Mouse (Mus musculus) lung, postnatal 14 days (tissue): ENCODE results near the gene Sptb.

Source experiments
- DNase-seq: peaks from one replicate; pipeline ENCODE4 v3.0.0; 2021

Sptb gene

DNA sequence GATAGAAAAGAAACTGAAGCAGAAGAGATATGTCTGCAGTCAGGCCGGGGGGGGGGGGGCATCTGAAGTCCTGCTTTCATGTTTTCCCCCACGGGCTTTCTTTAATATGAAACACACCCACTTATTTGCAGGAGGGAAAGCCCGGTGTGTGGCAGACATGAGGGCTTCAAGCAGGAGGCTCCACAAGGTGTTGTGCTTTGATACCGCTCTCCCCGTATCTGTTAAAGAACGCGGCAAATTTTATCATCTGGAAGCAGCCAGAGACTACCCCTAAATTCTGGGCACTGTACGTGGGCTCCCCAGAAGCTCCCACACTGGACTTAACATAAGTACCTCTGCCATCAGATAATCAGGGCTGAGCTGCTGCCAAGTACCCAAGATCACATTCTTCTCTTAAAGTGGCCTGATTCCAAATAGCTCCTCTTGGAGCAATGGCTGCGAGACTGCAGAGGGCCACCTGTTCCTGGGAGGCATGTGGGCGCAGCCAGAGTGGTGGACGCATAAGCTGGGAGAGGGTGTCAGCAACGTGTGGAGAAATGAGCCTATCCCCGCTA is 39.7 kb downstream of the Sptb start:
- DNase-seq, result no peak

DNA sequence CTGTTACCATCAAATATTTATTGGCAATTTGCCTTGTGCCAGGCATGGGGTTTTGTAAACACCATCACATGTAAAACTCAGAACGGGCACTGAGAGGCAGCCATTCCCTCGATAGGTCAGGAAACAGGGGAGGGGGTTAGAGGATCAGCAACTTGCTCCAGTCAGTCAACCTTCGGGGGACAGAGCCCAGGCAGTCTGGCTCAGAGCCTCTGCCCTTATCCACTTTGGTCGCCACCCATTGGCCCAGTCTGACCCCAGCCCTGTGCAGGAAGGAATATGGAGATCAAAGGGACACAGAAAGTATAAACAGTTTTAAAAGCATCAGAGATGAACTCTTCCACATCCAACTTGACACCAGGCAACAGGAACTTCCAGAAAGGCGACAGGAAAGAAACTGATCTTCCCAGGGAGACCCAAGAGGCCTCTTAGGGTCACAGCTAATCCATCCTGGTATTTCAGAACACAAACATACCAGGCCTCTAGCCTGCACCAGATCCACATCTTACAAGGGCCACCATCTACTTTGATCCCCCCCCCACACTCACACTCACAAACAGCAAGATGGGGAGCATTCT is 40.3 kb downstream of the Sptb start:
- no peak for DNase-seq

DNA sequence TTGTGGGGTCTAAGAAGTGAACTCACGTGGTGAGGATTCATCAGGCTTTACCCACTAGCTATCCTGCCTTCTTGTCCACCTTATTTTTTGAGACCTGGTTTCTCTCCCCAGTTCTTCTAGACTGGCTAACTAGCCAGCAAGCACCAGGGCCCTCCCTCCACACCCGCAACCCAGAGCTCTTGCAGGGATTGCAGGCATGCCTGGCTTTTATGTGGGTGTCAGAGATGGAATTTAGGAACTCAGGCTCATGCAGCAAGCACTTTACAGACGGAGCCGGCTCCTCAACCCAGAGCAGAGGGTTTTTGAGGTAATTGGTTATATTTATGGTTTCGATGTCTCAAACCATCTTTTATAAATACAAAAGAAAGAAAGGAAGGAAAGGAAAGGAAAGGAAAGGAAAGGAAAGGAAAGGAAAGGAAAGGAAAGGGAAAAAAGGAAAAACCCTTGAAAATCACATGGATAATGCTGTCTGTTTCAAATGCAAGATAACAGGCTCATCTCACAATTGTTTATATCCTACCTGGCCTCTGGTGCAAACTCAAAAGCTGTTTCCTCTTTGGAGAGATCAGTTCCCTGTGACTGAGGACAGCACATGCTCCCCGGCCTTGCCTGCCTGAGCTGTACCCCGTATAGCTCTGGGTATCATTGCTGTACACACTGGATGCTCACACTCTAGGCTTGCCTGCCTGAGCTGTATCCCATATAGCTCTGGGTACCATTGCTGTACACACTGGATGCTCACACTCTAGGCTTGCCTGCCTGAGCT is 41.5 kb downstream of the Sptb start:
- no peak for DNase-seq

DNA sequence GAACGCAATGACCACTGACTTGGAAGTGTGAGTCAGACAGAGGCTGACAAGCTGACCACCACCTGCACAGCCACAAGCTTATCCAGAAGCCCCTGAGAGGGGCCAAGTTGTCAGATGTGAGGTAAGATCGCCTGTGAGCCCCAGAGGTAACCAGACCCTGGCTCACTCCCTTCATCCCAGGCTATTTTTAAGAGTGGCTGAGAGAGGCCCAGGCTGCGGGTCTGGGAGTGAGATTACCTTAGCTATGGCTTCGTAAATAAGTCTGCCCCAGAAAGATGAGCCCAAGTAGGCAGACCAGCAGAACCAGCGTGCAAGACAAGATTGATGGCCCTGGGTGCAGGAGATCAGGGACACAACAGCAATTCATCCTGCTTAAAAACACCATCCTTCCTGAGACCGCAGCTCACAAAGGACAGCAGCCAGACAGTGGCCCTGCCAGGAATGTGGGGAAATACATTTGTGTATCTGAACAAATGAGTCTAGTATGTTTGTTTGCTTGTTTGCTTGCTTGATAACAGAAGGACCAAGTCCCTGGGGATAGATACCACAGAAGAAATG is 58.5 kb downstream of the Sptb start:
- no peak for DNase-seq

DNA sequence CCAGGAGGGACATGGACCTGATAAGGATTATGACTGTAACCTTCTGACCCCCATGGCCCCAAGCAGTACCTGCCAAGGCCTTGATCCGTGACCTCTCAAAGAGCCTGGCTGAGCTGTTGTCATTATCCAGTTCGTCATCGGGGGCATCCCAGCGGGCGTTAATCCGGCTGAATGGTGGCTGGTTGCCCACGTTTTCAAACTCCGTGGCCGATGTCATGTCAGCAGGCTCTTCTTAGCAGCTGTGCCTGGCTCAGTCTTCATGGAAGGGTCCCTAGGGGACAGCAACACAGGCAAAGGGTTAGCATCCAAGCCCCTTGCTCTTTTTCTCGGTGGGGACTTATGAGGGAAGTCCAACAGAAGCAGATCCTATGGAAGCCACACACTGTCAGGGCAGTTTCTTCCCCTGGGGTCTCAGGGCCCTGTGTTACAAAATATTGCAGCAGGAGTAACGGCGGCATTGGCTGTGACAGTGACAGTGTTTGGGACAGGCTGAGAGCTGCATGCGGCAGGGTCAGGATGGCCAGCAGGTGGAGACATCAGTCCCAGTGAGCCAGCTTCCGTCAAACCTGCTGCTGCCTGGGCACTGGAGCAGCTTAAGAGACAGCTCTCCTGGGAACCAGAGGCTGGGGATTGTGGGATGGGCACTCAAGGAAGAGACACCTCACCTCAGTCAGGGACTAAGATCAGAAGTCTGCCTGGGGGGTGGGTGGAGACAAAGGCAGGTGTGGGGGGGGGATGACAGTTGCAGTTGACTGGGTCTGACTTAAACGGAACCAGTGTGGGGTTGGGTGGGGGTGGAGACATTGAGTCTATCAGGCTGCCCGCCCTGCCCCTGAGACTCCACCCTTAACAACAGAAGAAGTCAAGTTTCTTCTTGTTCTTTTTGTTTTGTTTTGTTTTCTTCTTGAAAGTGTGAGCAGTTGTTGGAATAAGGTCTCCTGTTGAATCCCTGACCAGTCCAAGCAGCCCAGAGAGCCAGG is 60.3 kb downstream of the Sptb start:
- peak; percentile 75 for DNase-seq

DNA sequence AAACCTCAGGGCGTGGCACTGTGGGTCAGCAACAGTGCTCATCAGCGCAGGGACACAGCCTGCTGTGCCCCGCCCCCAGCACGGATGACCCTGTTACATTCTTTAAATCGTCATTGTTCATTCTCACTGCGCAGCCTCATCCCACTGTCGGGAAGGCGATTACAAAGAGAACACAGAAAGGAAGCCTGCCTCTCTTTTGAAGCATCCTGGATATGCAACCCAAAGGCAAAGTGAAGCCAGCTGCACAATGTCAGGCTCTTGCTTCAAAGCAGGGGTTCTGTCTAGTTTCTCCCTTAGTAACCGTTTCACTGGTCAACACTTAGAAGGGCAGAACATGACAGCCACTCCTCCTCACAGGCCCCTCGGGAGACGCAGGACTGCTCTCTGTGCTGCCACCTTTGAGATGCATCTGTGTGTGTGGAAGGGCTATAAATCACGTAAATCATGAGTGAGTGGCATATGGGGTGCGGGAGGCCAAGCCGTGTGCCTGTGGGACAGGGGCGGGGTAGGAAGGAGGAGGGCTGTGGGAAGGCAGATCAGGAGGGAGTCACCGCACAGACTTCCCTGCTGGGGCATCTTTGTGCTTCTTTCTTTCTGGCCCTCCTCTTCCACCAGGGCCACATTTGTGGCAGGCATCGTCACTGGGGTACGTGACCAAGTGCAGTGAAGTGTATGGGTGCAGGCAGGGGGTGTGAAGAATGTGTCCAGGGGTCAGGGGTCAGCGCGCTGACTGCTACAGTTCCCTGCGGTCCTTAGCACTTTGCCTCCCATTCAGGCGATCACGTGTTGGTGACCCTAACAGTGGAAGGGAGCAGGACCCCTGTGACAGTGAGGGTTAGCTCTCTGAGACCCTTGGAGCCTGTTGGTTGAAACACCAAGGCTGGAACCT is 64.9 kb downstream of the Sptb start:
- no peak for DNase-seq

DNA sequence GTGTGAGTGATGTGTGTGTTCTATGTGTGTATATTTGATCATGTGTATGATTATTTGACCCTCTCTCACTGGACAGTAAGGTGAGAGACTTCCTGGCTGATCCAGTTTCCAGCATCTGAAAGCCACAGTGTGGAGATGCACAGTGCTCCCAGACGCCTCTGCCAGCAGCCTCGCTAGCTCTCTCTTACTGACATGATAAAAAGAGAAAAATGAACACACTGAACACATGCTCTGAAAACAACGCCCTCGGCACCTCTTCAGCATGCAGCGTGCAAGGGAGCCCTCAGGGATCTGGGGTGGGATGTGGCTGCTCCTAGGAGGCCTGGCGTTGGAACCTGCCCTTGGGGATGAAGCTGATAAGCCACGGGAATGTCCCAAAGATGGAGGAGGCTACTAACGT is 66.7 kb downstream of the Sptb start:
- no peak for DNase-seq

DNA sequence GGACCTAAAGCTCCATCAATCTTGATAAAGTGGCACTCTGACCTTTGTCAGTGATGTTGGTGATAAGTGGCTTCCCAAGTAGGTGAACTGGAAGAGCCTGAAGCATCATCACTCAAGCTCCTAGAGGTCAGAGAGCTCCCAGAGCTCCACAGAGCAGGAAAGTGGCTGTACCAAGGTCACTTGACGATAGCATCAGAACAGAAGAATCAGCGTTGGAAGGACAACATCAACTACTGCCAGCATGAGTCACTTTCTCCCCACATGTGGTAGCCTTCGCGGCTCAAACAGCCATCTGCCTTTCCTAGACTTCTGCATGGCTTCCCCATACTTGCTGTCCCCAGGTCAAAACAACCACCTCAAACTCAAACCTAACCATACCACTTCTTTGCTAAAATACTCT is 67.7 kb downstream of the Sptb start:
- DNase-seq, result no peak

DNA sequence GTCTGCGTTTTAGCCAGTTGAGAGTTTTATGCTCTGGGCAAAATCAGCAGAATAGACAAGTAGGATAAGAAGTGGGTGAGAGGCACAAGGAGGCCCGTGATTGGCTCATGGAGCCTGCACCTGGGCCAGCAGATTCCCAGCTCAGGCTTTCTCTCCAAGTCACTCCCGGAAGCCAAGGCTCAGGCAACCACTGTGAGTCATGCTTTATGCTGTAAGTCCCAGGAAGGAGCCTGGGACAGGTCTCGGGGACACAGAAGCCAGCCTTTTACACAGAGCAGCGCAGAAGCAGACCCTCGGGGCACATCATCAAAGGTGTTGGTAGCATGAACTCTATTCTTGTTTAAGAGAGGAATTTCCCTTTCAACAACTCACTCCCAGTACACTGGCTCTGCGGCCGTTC is 69.7 kb downstream of the Sptb start:
- DNase-seq, result no peak

DNA sequence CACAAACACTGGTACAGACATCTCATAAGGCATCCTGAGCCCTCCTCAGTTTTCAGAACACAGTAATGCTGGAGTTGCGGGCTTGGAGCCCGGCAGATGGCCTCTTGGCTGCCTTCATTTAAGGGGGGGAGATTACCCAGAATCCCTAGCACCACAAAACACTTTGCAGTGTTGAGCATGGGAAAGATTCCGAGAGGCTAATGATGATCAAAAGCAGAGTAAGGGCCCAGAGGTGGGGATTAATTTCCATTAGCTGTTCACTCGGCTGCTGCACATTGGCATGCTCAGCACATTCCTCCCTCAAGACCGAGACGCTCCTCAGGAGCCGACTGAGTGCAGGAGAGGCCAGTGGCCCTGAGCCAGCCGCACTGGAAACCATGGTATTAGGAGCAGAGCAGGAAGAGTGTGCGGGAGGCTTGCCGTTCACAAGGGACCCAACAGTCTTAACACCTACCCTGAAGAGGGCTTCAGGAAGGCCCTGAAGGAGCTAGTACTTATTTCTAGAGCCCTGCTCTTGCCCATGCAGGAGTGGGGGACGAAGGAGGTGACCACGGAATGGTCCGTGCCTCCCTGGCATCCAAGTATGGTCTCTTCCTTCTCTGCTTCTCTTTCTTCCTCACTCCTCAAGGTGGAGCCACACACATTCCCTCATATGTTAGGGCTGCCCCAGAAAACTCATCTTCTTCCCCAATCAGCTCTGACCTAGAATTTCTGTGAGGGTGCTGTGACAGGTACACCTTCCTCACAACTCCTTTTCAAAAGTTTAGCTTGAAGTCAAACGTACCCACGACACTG is 75.3 kb downstream of the Sptb start:
- peak; percentile 36 for DNase-seq

DNA sequence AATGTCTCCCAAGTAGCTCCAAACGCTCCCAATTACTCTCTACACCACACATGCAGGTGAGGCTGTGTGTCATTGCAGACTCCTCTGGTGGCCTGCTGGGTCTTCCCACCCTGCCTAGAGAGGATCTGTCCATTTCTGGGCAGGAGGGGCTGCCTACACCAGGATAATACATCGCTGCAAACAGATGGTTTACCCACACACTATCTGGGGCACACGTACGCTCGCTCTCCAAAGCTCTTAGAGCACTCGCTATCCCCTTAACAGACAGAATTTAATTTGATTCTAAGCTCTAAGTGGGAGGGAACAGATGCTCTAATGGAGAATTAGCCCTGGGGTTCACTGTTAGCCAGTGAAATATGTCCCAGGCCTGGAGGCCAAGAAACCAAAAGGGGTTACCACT is 87.0 kb downstream of the Sptb start:
- DNase-seq, result no peak

DNA sequence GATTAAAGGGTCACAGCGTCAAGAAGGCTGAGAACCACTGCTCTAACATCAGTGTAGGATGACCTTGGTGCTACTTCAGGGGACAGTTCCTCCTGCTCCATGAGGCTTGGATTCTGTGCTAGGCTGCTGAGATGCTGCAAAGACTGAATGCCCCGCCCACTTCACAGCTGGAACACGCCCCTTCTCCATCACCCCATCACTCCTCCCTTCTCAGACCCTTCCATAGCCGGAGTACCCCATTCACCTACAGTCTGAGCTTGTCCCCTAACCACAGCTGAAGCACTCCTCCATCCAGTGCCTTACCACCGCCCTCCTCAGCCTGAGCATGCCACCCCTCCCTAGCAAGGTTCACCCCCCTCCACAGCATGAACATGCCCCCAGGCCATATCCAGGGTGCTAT is 90.5 kb downstream of the Sptb start:
- no peak for DNase-seq

DNA sequence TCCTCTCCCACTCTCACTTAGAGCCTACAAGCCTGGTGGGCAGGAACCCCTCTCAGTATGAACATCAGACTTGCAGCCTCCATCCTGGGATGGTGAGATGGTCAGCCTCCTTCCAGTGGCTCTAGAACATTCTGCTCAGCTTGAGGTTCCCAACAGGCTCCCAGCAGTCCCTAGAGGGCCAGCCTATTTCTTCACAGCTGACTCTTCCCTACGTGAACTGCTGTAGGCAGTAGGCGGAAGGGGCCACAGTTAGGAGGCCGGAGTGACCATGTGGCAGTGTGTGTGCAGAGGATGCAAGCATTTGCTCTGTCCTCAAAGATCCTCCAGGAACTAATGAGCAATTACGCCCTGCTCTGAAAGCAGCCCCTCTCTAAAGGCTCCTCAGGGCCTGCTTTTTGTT is 92.2 kb downstream of the Sptb start:
- DNase-seq, result no peak

DNA sequence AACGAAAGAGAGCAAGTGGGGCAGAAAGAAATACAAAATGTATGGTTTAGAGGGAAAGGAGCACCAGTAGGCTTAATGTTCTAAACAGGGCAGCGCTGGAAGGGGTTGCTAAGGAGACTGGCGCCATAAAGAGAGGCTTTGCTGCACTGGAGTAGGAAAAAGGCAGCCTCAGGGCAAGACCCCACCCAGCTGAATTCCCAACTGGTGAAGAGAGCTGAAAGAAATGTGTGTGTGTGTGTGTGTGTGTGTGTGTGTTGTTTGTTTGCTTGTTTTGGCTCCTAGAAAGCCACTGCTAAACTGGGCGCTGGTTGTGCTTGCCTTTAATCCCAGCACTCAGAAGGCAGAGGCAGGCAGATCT is 94.8 kb downstream of the Sptb start:
- DNase-seq, result no peak

DNA sequence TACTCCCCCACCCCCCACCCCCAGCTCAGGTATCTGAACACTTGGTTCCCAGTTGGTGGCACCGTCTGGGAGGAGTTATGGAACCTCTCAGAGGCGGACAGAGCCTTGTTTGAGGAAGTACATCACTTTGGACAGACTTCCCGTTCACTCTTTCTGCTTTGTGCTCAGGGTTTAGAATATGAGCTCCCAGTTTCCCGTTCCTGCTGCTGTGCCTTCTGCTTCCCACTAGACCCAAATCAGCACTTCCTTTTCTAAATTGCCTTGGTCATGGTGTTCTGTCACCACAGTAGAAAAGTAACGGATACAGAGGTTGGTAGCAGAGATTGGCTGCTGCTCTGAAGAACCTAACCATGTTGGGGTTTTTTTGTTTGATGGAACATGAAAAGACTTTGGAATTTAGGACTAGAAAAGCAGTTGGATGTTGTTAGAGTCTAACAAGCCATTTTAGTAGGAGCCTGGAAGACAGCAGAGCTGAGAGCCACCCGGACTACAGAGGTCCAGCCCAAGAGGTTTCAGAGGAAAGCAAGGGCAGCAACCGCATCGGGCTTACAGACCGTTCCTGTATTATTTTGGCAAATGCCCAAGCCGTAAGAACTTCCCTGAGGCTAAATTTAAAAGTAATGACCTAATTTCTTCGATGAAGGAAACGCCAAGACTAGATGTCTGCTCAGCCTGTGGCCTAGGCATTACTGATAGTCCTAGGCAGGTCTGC is 95.3 kb downstream of the Sptb start:
- no peak for DNase-seq

DNA sequence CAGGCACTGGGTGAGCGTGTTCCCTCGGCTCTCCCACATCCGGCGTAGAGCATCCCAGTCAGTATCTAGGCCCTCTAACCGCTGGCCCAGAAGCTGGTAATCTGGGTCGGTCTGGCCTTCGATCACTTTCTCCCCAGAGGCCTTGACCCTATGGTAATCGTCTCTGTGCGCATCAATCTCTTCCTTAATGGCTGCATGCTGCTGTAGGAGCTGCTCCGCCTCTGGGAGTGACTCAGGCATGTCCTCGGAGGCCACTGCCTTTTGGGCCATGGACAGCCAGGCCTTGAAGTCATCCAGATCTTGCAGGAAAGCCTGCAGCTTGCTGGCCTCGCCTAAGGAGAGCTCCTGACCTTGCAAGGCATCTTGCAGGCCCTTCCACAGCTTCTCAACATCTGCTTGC is 97.7 kb downstream of the Sptb start:
- DNase-seq, result no peak

DNA sequence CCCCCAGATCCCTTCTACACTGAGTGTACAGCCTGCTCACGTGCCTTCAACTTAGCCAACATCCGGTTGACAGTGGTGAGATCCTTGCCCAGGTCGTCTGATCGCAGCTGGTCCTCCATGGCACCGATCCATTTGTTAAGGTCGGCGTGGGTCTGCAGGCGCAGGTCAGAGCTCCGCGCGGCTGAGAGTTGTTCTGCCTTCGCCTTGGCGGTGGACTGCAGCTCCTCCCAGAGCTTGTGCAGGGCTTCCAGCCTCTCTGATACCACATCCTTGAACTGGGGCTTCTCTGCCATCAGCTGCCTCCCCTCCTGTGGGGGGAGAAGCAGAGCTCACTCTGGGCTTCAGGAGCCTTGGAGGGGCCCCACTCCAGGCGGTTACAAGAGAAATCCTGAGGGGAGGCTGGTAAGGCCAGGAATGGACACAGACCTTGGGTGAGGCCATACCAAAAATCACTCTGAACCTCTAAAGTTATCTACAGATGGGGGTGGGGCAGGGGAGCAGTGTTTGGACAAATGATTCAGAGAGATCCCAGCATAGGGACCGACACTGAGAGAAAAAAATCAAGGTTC is 101.3 kb downstream of the Sptb start:
- no peak for DNase-seq

DNA sequence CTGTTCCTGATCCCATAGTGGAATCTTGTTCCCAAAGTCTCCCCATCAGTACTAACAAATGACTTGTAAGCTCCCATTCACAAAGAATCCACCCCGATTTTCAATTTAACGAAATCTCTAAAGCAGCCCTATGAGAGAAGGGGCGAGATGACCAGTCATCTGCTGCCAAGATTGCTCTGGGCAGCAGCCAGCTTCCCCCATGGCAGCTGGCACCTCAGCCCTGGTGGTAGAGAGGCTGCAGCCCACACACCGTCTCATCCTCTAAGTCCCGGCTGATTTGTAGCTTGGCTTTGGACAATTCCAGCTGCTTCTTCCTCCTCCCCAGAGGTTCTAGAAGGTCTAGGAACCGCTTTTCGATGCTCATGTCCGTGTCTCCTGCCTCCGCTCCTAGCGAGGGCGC is 102.1 kb downstream of the Sptb start:
- no peak for DNase-seq

DNA sequence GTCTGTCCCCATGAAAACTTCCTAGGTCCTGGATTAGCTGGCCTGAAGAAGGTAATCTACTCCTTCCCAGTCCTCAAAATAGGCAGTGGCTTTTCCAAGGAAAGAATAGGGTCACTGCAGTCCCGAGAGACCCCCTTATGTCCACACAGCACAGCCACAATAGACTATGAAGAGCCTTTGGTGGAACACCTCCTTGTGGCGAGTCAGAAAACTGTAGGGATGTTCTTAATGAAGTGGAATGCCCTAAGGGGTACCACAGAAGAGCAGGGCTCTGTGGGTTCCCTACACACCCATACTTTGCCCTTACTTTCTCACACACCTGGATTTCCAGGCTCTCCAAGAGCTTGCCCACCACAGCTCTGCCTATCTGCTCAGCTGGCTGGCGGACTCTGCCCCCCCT is 104.5 kb downstream of the Sptb start:
- DNase-seq, result no peak

DNA sequence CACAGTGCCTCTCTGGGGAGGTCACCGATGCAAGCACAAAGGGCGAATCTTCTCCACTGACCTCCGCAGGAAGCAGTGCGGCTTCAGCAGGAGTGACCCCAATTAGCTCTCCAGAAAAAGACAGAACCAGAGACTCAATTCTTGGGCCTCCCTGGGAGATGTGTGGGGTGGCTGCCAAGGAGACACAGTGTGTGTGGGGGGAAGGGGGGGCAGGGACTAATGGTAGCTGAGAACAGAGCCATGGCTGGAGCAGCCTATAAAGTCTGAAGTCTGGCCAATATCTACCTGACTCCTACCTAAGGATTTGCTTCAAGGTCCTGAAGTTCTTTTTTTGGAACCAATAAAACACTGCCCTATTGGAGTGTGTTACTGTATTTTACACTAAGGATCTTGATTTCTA is 105.8 kb downstream of the Sptb start:
- no peak for DNase-seq
